Mouse (Mus musculus) neural tube, embryonic 13.5 days (tissue): ENCODE measurements around the gene Dnajc16. TPM values are rescaled to one million over a fixed set of nuclear protein-coding genes. Genes with fewer than 3 reads are reported as not detected.
A peak's percentile ranks its signal among the peaks of the same experiment; 100 is the strongest.

Experiments
- ATAC-seq: fragments of 200-750 bp; cut with Nextera tagmentation; 2 replicates; pipeline ENCODE4 v1.8.0; 2017; ENCODE audit warnings: low read depth, mild to moderate bottlenecking, moderate TSS enrichment, moderate library complexity
- H3K27ac ChIP-seq: fragments of 300-500 bp; sonication (generic); replicated peaks from 2 replicates; pipeline ENCODE4 v1.5.1; 2015; ENCODE audit warnings: moderate library complexity, mild to moderate bottlenecking, inconsistent platforms
- H3K27me3 ChIP-seq: fragments of 300-500 bp; sonication (generic); 2 replicates; pipeline ENCODE4 v1.6.1; 2015; ENCODE audit warnings: mild to moderate bottlenecking, inconsistent platforms
- H3K36me3 ChIP-seq: fragments of 300-500 bp; sonication (generic); 2 replicates; pipeline ENCODE4 v1.6.1; 2015; ENCODE audit warnings: mild to moderate bottlenecking, inconsistent platforms
- H3K4me1 ChIP-seq: fragments of 300-500 bp; sonication (generic); replicated peaks from 2 replicates; pipeline ENCODE4 v1.6.1; 2015; ENCODE audit warnings: inconsistent platforms
- H3K4me2 ChIP-seq: fragments of 300-500 bp; sonication (generic); 2 replicates; pipeline ENCODE4 v1.6.1; 2015; ENCODE audit warnings: inconsistent platforms, mild to moderate bottlenecking, moderate library complexity
- H3K4me3 ChIP-seq: fragments of 300-500 bp; sonication (generic); 2 replicates; pipeline ENCODE4 v1.5.1; 2015; ENCODE audit warnings: mild to moderate bottlenecking, inconsistent platforms
- H3K9ac ChIP-seq: fragments of 300-500 bp; sonication (generic); 2 replicates; pipeline ENCODE4 v1.6.1; 2015; ENCODE audit warnings: moderate library complexity, mild to moderate bottlenecking, inconsistent platforms
- H3K9me3 ChIP-seq: fragments of 300-500 bp; sonication (generic); 2 replicates; pipeline ENCODE4 v1.6.1; 2016; ENCODE audit warnings: inconsistent platforms
- WGBS: fragments of 180-500 bp; shearing (Covaris S2); methylation state at CpG from one replicate; pipeline ENCODE4 v1.1.7; 2015; 5-methylcytosine and 5-hydroxymethylcytosine counted together
- polyA plus RNA-seq: library from polyadenylated mRNA; unstranded; fragments of >200 nt; fragmentation: Nextera tagmentation; extraction: Ambion mirVana; gene quantifications from 2 replicates; pipeline ENCODE4 v1.2.1, GENCODE M21; 2015

Gene Dnajc16
- polyA plus RNA-seq, 1 experiment from 2014 or later = 6.6 TPM

- ATAC-seq = peak; percentile 98
- peak overlapping the region; percentile 37 for H3K4me3 ChIP-seq
- peak overlapping the region; percentile 15; the same call in 1 of the 2 replicates for H3K27ac ChIP-seq
- WGBS = 8% methylated on average over 24 of the region's 24 CpGs
- H3K4me1 ChIP-seq = peaks cover 8% of the 10 kb centered on the region; the same call in 1 of the 2 replicates
- no peaks in the 10 kb centered on the region for H3K27me3 ChIP-seq
- no peaks in the 10 kb centered on the region for H3K36me3 ChIP-seq
- peak overlapping the region; percentile 56 for H3K4me2 ChIP-seq
- peak overlapping the region; percentile 60 for H3K9ac ChIP-seq
- H3K9me3 ChIP-seq = no peaks in the 10 kb centered on the region
Observed at GRCm38 (mm10) chr4:141734446-141735205, 56.1 kb downstream of the Dnajc16 start.

GRCm38 (mm10) chr4:141731766-141732165, 59.0 kb downstream of the Dnajc16 start:
- Histone ChIP-seq H3K4me2 (no peak overlapping the region), H3K4me3 (no peak overlapping the region), H3K9ac (no peak overlapping the region), H3K36me3 (no peaks in the 10 kb centered on the region), H3K27me3 (no peaks in the 10 kb centered on the region), H3K27ac (no peak overlapping the region), H3K9me3 (no peaks in the 10 kb centered on the region), H3K4me1 (peaks cover 8% of the 10 kb centered on the region; the same call in 1 of the 2 replicates)
- WGBS = 77% methylated on average over 5 of the region's 5 CpGs
- no peak for ATAC-seq

- no peak for ATAC-seq
- Histone ChIP-seq H3K27ac (no peak overlapping the region), H3K36me3 (no peaks in the 10 kb centered on the region), H3K4me3 (no peak overlapping the region), H3K9ac (no peak overlapping the region), H3K4me2 (no peak overlapping the region), H3K9me3 (no peaks in the 10 kb centered on the region), H3K27me3 (no peaks in the 10 kb centered on the region), H3K4me1 (peaks cover 8% of the 10 kb centered on the region; the same call in 1 of the 2 replicates)
- WGBS = 84% methylated on average over 13 of the region's 13 CpGs
Observed at GRCm38 (mm10) chr4:141730401-141730800, 60.3 kb downstream of the Dnajc16 start.

- Histone ChIP-seq H3K9me3 (no peaks in the 10 kb centered on the region), H3K4me3 (no peak overlapping the region), H3K36me3 (no peaks in the 10 kb centered on the region), H3K27ac (no peak overlapping the region), H3K9ac (no peak overlapping the region), H3K4me1 (peaks cover 2% of the 10 kb centered on the region; the same call in 1 of the 2 replicates), H3K4me2 (no peak overlapping the region), H3K27me3 (no peaks in the 10 kb centered on the region)
- no peak for ATAC-seq
- WGBS = 84% methylated on average over 3 of the region's 3 CpGs
Observed at GRCm38 (mm10) chr4:141729266-141729665, 61.5 kb downstream of the Dnajc16 start.

GRCm38 (mm10) chr4:141725738-141726137, 65.0 kb downstream of the Dnajc16 start:
- H3K9ac ChIP-seq = no peak overlapping the region
- no peaks in the 10 kb centered on the region for H3K36me3 ChIP-seq
- no peak overlapping the region for H3K4me2 ChIP-seq
- H3K9me3 ChIP-seq = no peaks in the 10 kb centered on the region
- no peak overlapping the region for H3K4me3 ChIP-seq
- H3K27ac ChIP-seq = no peak overlapping the region
- 69% methylated on average over 3 of the region's 3 CpGs for WGBS
- no peak for ATAC-seq
- H3K27me3 ChIP-seq = no peaks in the 10 kb centered on the region
- H3K4me1 ChIP-seq = peaks cover 25% of the 10 kb centered on the region

- Histone ChIP-seq H3K4me2 (no peak overlapping the region), H3K27me3 (no peaks in the 10 kb centered on the region), H3K9ac (no peak overlapping the region), H3K36me3 (peaks cover 2% of the 10 kb centered on the region), H3K27ac (no peak overlapping the region), H3K4me3 (no peak overlapping the region), H3K4me1 (peaks cover 29% of the 10 kb centered on the region), H3K9me3 (no peaks in the 10 kb centered on the region)
- 88% methylated on average over 5 of the region's 5 CpGs for WGBS
- ATAC-seq = no peak
Observed at GRCm38 (mm10) chr4:141725277-141725676, 65.5 kb downstream of the Dnajc16 start.

- H3K4me1 ChIP-seq = peaks cover 31% of the 10 kb centered on the region
- H3K36me3 ChIP-seq = peaks cover 8% of the 10 kb centered on the region
- H3K27me3 ChIP-seq = no peaks in the 10 kb centered on the region
- no peaks in the 10 kb centered on the region for H3K9me3 ChIP-seq
- no peak overlapping the region for H3K4me2 ChIP-seq
- WGBS = 53% methylated on average over 11 of the region's 11 CpGs
- H3K4me3 ChIP-seq = no peak overlapping the region
- no peak for ATAC-seq
- H3K27ac ChIP-seq = no peak overlapping the region
- H3K9ac ChIP-seq = no peak overlapping the region
Observed at GRCm38 (mm10) chr4:141724594-141724993, 66.1 kb downstream of the Dnajc16 start.

GRCm38 (mm10) chr4:141723673-141724068, 67.1 kb downstream of the Dnajc16 start:
- Histone ChIP-seq H3K4me1 (peaks cover 32% of the 10 kb centered on the region), H3K9ac (peak overlapping the region; percentile 98), H3K27me3 (no peaks in the 10 kb centered on the region), H3K9me3 (no peaks in the 10 kb centered on the region), H3K4me3 (peak overlapping the region; percentile 97), H3K36me3 (peaks cover 8% of the 10 kb centered on the region), H3K4me2 (peak overlapping the region; percentile 91), H3K27ac (peak overlapping the region; percentile 91)
- ATAC-seq = peak; percentile 73
- 11% methylated on average over 13 of the region's 13 CpGs for WGBS

- Histone ChIP-seq H3K36me3 (peaks cover 8% of the 10 kb centered on the region), H3K4me3 (peak within 1 kb of the TSS; percentile 97), H3K4me1 (peaks cover 32% of the 10 kb centered on the region), H3K4me2 (peak within 1 kb of the TSS; percentile 91), H3K9me3 (no peaks in the 10 kb centered on the region), H3K27ac (peak within 1 kb of the TSS; percentile 91), H3K9ac (peak within 1 kb of the TSS; percentile 98), H3K27me3 (no peaks in the 10 kb centered on the region)
- ATAC-seq = peak; percentile 89
- WGBS = under 1% methylated on average over 100 of the region's 105 CpGs
Observed at GRCm38 (mm10) chr4:141722731-141723672, 67.7 kb downstream of the Dnajc16 start, which contains the start of gene Ddi2. TSS of gene Ddi2 (minus strand) at chr4:141723419.

GRCm38 (mm10) chr4:141721961-141722360, 68.8 kb downstream of the Dnajc16 start:
- ATAC-seq = no peak
- 78% methylated on average over 6 of the region's 6 CpGs for WGBS
- Histone ChIP-seq H3K27ac (0 out of 2 replicates have a peak overlapping the region, but pooled peaks have one; percentile 91), H3K9ac (peak overlapping the region; percentile 98), H3K4me2 (peak overlapping the region; percentile 91), H3K27me3 (no peaks in the 10 kb centered on the region), H3K4me1 (peaks cover 32% of the 10 kb centered on the region), H3K4me3 (peak overlapping the region; percentile 97), H3K9me3 (no peaks in the 10 kb centered on the region), H3K36me3 (peaks cover 10% of the 10 kb centered on the region)

- 80% methylated on average over 6 of the region's 6 CpGs for WGBS
- Histone ChIP-seq H3K27ac (no peak overlapping the region), H3K36me3 (peaks cover 12% of the 10 kb centered on the region), H3K4me1 (peaks cover 32% of the 10 kb centered on the region), H3K27me3 (no peaks in the 10 kb centered on the region), H3K9ac (no peak overlapping the region), H3K4me2 (peak overlapping the region; percentile 91; the same call in 1 of the 2 replicates), H3K9me3 (no peaks in the 10 kb centered on the region), H3K4me3 (no peak overlapping the region)
- no peak for ATAC-seq
Observed at GRCm38 (mm10) chr4:141720761-141721523, 69.8 kb downstream of the Dnajc16 start.
